Mouse (Mus musculus) kidney, adult 11 months (tissue): Measurements from ENCODE around the gene Ccdc170.
"Not testable (repeated sequence)": the region's sequence is repeated elsewhere in the genome, so short reads cannot be mapped to it uniquely, and the experiment has no call there.

ENCODE experiments used
- DNase-seq: peaks from one replicate; pipeline ENCODE4 v3.0.0; 2022

Ccdc170 gene

DNA sequence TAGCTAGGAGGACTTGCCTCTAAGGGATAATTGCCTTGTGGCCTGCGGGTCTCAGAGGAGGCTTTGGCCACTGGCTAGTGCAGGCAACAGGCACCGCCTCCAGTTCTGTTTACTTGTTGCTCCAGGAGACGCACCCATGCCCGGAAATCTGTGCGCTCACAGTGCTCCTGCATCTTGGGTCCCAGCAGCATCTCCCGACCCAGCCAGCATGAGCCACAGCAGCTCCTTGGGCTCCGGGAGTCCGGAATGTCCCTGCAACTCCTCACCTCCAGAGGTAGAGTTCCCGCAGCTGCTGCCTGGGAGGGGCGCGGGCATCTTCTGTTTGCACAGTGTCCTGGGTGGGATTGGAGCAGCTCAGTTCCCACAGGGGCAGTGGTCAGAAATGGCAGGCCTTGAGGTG is at the start of gene Ccdc170:
TSS of gene Ccdc170 (plus strand) at position 148 of the 400 bp plus-strand sequence.
- no peak for DNase-seq

DNA sequence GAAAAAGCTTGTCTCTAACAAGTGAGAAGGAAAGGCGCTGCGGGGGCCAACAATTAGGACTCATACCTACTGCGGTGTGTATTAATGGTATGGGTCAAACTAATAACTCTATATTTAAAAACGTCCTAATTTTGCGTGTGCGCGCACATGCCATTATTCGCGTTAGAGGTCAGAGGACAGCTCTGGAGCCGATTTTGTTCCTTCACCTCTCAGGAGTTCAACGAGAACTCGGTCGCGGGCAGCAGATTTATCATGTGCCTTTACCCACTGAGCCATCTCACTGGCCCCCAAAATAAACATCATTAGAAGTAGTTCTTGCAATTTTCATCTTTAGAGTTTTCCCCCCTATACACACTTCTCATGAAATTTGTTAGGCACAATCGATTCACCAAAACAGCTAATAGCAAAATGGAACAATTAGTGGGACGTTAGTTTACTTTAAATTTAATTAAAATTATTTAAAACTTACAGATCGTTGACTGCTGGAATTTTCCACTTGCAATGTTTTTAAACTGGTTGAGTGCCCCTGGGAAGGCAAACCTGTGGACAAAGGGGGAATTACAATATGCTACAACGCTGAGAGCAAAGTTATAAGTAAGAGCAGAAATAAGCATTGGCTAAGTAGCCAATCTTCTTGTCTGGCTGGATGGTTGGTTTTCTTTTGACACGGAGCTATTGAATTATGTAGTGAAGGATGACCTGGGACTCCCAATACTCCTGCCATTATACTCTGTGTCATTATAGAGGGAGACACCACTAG is 49.1 kb upstream of the Ccdc170 start:
- DNase-seq: peak; percentile 15

DNA sequence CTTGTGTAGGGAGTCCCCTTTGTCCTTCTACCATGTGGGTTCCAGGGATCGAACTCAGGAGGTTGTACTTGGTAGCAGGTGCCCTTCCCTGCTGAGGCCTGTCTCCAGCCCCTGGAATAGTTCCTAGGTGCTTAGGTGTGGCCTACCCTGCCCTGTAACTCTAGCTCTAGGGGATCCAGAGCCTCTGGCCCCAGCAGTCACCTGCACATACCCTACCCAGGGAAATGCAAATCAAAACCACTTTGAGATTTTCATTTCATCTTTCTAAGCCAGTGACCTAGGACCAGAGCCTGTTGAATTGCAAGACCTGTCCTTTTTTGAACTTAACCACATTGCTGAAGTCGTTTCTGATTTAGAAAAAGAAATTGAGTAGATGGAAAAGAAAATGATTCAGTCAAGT is 48.4 kb upstream of the Ccdc170 start:
- not testable (repeated sequence) for DNase-seq

DNA sequence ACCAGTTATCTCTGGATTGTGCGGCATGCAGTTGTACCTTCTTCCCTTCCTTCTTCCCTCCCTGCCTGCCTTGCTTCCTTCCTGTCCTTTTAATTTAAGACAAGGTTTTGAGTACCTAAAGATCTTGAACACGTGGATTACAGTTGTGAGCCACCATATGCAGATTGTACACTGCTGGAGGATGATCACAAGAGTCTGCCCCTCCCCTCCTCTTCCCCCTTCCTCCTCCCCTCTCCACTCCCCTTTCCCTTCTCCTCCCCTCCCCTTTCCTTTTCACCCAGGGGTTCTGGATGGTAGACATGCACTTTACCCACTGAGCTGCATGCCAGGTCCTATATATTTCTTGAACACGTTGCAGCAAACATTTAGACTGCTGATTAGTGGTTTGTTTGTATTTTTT is 46.9 kb upstream of the Ccdc170 start:
- DNase-seq: no peak

DNA sequence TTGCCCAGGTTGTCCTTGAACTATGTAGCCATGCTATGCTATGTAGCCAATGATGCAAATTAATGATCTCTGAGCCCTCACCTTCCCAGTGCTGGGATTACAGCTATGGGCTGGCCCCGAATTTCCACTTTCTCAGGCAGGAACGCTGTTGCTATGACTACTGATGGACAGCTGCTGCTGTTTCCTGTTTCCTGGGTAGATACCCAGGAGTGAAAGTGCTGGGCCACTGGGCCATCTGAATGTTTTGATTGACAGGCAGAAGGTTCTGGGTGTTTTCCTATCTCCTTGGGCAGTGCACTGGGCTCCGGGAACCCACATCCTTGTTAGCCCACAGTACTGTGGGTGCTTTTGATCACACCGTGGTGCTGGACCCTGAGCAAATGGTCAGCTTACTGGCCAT is 25.9 kb upstream of the Ccdc170 start:
- DNase-seq: no peak

DNA sequence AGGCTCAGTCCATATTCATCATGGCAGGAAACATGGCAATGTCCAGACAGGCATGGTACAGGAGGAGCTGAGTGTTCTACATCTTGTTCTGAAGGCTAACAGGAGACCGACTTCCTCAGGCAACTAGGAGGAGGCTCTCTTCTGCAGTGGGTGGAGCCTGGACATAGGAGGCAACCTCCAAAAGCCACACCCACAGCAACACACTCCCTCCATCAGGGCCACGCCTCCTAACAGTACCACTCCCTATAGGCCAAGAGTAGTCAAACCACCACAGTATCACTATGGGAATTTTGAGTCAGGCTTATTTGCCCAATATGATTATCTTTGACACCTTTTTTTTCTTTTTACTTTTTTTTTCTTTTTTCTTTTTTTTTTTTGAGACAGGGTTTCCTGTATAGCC is 22.1 kb upstream of the Ccdc170 start:
- DNase-seq: no peak

DNA sequence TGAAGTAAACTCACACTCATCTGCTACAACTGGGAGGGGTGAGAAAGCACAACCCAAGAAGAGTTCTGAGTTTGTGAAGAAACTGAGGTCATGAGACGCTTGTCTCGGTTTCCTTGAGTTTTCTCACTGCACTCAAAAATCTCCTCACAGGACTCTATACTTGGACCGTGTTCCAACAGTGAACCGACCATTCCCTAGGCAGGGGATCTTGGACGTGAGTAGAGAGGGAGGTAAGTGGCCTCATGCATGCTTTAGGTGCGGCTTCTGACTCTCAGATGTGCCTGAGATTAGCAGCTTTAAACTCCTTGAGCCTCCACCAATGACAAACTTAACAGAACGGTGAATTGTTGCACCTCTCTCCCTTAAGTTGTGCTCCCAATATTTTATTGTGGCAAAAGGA is 16.5 kb upstream of the Ccdc170 start:
- no peak for DNase-seq

DNA sequence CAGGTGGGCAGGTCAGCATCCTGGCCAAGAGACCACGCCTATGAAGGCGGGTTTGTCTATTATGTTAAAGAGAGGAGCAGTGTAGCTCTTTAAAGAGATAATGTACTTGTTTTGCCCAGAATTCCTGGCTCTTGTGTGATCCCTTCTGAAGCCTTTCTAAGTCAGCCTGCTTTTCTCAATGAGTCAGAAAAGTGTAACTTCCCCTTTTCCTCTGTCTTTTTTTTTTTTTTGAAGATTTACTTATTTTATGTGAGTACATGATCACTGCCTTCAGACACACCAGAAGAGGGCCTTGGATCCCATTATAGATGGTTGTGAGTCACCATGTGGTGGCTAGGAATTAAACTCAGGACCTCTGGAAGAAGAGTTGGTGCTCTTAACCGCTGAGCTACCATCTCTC is 12.9 kb upstream of the Ccdc170 start:
- no peak for DNase-seq

DNA sequence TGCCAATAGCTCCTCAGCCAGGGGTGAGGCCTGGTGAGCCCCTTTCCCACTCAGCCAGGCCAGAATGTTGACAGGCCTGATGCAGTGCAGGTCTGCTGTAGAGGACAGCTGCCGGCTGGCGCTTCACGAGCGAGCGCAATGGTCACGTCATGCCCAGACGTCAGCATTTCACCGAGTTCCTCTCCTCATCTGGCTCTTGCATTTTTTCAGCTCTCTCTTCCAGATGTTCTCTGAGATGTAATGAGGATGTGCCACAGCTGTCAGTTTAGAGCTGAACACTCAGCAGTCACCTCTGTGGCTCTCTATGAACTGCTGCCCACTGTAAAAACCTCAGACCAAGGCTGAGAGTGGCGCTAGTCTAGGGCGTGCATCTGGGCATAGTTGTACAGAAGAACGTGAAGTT is 8.7 kb upstream of the Ccdc170 start:
- DNase-seq: no peak

DNA sequence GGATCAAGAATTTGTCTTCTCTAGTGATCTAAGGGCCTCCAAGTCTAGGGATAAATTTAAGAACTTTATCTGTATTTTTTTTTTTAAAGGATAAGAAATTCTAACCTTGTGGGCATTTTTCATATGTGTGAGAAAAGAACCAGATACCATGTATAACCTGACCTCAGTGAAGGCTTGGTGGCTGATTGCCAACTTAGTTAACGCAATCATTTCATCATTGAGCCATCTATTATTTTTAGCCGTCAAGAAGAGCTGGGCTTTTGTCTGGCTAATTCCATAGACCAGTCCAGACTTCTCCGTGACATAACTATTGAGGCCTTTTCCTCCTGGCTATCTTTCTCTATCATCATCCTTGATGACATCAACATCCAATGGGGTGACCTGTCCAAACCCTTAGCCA is 6.9 kb upstream of the Ccdc170 start:
- no peak for DNase-seq

DNA sequence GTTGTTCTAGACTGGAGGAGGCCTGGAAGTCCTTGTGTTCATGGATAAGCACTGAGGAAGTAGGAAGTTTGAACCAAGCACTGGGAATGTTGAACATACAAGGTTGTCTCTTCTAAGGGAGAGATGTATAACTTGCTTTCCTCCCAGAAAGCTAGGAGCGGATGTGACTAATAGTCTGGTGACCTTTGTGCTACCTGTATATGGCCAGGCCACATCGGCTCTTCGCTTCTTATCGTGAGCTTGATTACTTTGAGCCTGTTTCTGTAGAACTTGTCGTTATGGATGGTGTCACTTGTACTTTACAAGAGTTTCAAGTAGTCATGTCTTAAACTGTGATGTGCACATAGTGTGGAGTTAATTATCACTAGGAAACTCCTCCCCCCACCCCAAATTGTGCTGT is 5.7 kb upstream of the Ccdc170 start:
- no peak for DNase-seq

DNA sequence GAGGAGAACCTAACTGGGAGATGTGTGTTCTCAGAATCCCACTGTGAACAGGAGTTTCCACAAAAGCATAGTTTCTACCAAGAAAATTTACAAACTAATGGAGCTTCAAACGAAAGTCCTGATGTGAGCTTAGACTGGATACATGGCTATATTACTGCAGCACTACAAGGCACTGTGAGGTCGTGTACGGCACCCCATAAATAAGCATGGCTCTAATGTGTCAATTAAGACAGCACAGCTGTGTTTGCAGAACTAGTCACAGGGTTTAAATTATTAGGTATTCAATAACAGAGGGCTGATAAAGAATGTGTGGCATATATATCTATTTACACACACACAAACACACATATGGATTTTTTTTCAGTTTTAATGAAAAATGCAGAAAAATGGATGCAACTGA is 1.4 kb upstream of the Ccdc170 start:
- DNase-seq: no peak

DNA sequence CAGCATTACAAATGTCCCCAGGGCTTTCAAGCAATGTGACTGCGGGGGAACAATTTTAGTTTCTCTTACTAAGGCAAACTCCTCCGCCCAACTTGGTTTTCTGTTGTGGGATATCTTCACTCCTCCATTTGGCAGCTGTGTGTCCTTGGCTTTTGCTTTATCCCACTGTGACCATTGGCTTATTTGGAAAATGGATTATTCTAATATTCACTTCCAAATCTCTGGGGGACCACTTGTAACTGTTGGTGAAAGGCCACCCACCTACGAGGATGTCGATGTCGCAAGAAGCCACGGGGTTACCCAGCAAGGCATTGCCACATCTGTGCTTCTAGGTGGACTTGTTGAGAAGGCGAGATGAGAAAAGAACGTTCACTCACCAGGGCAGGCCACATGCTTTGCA is 607 bp upstream of the Ccdc170 start:
- DNase-seq: no peak

DNA sequence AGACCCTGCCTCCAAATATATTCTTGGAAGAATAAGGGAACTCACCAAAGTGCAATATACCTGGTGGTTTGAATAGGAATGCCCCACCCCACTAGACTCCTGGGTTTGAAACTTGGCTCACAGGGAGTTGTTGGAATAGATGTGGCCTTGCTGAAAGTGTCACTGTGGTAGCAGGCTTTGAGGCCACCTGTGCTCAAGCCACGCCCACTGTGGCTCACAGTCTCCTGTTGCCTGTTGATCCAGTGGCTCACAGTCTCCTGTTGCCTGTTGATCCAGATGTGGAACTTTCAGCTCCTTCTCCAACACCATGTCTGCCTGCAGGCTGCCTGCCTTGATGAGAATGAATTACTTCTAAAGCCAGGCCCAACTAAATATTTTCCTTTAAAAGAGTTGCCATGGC is 1.5 kb downstream of the Ccdc170 start:
- DNase-seq: no peak

DNA sequence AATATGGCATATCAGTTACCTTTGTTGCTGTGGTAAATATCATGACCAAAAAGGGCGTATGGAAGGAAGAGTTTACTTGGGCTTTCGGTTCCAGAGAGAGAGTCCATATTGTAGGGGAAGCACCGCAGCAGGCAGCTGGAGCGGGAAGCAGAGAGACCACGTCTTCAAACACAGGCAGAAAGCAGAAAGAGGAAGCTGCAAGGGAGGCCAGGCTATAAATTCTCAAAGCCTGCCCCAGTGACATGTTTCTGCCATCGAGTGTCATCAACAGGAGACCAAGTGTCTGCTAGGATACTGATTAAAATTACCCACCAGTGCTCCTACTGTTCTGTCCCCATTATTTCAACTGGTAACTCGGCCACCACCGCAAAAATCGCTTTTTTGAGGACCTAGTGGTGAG is 2.7 kb downstream of the Ccdc170 start:
- no peak for DNase-seq

DNA sequence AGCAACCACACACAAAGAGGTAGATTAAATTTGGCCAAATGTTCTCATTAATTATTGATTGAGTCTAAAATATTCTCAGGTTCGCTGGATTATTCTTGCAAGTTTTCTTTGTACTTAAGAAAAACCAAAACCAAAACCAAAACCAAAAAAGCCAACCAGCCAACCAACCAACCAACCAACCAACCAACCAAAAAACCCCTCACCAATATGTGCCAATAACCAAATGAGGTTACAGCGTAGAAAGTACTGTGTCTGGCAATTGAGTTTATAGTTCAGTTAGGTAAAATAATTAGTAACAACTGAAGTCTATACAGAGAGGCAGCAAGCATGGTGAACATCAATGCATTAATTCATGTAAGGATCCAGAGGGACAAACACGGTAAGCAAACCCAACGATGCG is 7.6 kb downstream of the Ccdc170 start:
- no peak for DNase-seq

DNA sequence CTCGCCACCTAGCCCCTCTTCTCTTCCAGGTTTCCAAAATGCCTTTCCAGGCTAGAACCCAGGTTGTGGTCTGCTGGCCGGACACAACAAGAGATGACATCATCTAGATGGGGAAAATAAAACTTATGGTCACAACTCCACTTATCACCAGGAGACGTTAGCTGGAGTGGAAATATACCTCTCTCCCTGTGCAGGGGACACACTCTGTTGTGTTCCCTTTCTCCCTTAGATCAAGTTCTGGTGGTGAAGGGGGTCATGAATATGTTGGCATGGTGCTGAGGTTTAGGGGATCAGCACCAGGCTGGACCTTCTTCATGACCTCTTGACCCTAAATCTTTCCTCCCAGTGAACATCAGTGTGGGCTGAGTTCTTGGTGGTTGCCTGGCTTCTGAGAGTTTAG is 9.0 kb downstream of the Ccdc170 start:
- no peak for DNase-seq

DNA sequence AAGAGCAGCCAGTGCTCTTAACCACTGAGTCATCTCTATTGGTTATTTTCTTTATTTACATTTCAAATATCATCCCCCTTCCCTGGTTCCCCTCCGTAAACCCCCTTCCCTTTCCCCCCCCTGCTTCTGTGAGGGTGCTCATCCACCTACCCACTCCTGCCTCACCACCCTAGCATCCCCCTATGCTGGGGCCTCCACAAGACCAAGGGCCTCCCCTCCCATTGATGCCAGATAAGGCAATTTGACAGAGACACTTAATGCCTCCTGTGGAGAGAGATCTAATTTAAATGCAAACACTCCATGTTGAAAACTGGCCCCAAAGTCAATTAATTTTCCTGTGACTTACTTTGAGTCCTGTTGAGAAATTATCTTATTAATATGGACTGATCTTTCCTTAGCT is 9.7 kb downstream of the Ccdc170 start:
- DNase-seq: no peak

DNA sequence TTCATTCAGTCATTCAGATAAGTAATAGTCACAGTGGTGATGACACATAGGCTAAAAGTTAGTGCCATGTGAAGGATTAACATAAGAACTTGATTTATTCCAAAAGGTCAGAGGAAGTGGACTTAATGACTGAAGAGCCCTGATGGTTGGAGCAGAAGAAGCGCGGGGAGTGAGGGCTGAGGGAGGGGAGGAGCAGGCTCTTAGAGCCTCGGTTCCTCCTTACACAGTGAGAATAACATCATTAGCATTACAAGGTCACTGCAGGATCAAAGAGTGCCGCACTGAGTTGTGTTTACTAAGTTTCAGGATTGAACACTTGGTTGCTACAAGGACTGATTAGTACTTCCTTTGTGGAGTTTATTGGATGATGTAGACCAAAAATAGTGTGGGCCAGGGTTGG is 10.6 kb downstream of the Ccdc170 start:
- DNase-seq: no peak

DNA sequence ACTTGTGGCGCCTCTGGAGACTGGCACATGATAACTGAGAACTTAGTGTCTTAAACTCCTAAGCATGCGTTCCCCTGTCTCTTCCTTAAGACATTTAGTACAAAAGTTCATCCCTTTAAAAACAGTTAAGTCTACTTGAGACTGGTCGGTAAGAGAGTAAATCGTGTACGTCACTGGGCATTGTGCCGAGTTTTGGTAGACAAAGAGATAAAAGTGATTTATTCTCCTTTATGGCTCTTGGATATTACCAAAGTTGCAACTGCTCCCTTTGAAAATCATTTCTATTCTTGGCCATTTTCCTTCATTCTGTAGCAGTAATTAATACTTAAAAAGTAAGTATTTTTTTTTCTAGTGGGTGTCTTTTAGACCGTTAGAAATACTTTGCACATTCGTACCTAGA is 20.9 kb downstream of the Ccdc170 start:
- DNase-seq: no peak

DNA sequence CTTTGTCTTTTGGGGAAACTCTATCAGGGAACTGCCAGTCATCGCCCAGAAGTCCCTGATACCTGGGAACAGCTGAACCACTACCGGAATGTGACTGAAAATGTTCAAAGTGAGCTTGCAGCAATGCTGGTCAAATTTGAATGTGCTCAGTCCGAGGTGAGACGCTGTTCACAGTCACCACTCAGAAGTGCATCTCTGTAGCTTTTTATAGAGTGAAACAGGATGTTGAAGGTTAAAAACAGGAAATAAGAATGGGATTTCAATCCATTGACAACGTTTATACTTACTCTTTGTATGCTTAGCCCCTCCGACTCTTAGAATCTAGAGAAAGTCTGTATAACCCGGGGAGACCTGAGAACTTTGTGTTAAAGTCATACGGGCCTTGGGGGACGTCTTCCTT is 30.4 kb downstream of the Ccdc170 start:
- DNase-seq: no peak

DNA sequence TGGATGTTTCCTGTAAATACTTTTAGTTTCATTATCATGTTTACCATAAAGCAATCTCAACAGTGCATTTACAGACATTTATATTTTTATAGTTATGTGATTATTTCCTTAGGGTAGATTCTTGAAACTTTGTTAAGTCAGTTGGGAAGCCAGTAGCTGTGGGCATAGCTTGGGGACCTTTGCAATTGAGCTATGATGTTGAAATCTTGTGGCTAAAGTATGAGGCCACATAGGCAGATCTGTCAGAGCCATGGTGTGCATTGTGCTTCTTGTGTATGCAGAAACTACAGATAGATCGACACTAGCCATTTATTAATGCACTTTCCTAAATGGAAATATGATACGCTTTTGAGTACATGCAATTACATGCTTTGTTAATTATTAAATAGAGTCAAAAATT is 35.3 kb downstream of the Ccdc170 start:
- no peak for DNase-seq

DNA sequence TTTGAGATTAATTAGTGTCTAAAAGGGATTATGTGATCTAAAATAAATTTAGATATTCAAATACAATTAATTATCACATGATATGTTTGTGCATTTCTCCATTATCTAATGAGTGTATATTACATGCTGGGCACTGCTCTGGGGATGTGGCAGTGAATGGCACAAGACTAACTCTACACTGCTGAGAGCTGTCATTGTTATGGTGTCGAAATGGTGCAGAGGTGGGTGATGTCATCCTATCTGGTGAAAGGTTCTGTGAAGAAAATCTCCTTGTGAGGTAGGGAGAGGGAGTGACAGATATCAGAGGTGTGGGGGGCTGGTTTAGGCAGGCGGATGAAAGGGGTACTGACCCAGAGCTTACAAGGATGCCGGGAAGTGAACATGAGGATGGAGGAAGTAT is 37.3 kb downstream of the Ccdc170 start:
- DNase-seq: no peak

DNA sequence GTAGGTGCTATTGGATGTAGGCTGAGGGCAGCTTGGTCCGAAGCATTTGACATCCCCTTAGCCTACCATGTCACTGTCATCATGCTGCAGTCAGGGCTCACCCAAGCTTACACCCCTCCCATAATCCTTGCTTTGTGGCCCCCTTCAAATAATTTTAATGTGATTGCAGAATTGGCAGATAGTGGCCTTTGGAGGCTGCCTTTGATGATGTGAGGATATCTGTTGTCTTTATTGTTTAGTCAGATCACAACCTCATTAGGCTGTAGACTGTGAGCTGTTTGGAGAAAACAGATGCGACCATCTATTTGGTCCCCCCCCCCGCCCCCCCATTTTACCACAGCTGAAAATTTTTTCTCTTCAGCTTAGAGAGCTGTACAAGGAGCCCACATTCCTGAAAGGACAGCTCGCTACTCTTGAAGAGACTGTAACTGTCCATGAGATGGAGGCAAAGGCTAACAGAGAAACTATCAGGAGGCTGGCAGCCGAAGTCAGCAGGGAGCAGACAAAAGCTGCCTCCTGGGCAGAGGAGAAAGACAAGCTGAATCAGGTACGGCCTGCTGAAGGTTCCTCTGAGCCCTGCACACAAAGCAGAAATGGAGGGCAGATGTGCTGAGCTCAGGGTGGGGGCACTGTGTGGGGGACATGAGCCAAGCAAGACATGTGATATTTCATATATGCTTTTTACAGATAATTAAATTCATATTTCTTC is 38.2 kb downstream of the Ccdc170 start:
- DNase-seq: no peak

DNA sequence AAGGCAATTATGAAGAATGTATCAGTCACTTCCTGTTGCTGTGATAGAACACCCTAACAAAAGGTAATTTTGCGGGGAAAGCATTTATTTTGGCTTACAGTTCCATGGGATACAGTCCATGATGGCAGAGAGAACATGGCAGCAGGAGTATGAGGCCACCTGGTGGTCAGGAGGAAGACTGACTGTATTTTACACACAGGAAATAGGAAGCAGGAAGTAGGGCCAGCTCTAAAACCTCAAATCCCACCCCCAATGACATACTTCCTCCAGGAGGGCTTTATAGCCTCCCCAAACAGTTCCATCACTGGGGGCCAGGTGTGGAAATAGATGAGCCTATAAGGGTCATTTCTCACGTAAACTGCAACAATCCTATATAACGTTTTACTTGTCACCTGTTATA is 39.8 kb downstream of the Ccdc170 start:
- no peak for DNase-seq
